Mouse (Mus musculus): ENCODE data around the gene Il9r.

DNA sequence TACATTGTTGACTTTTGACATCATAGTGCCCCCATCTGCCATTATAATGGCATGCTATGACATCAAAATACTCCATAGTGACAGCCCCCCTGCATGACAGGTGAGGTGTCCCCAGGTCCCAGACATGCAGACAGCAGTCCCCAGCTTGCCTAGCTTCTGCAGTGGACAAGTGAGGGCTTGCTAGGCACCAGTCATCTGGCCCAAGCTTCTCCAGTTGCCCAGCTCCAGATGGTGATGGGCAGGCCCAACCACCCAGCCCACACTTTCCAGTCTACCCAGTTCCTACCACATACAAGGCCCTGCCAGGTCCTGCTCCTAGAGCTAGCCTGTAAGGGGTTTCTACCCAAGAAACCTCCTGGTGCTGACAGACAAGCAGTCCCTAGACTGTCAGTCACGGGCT, 21.6 kb downstream of the Il9r start:
- TF ChIP-seq GATA1 (IDR thresholded peaks at IDR 0.05; ENCODE audit: borderline replicate concordance, low read length) (no peak), FLI1 (IDR thresholded peaks at IDR 0.05; ENCODE audit: low read length) (no peak)
